Mouse (Mus musculus) hematopoietic stem cell, adult 5-6 weeks (primary cell): ENCODE measurements around the gene Nr1d1. TPM values are rescaled to one million over a fixed set of nuclear protein-coding genes. Genes with fewer than 3 reads are reported as not detected.

Source experiments
- ATAC-seq, 2 experiments: fragments of 125-278 bp in 1 of 2; replicated peaks in 1 of 2; 2 replicates each; pipeline ENCODE4 v1.8.0; 2016 to 2017; ENCODE audit warnings: inconsistent platforms in 2 of 2, mild to moderate bottlenecking in 2 of 2, moderate number of reproducible peaks in 2 of 2, low read depth in 1 of 2, moderate TSS enrichment in 1 of 2; ENCODE audit not compliant: low FRiP score in 2 of 2, poor library complexity in 2 of 2, severe bottlenecking in 2 of 2, insufficient read depth in 1 of 2, low TSS enrichment in 1 of 2
- total RNA-seq: library from RNA; stranded (forward); fragments of 172-1452, 232-1000 nt; gene quantifications from 2 replicates; pipeline ENCODE4 v1.2.3, GENCODE M21; 2017

Gene Nr1d1
- total RNA-seq, 1 experiment from 2014 or later = 1.8 TPM

DNA sequence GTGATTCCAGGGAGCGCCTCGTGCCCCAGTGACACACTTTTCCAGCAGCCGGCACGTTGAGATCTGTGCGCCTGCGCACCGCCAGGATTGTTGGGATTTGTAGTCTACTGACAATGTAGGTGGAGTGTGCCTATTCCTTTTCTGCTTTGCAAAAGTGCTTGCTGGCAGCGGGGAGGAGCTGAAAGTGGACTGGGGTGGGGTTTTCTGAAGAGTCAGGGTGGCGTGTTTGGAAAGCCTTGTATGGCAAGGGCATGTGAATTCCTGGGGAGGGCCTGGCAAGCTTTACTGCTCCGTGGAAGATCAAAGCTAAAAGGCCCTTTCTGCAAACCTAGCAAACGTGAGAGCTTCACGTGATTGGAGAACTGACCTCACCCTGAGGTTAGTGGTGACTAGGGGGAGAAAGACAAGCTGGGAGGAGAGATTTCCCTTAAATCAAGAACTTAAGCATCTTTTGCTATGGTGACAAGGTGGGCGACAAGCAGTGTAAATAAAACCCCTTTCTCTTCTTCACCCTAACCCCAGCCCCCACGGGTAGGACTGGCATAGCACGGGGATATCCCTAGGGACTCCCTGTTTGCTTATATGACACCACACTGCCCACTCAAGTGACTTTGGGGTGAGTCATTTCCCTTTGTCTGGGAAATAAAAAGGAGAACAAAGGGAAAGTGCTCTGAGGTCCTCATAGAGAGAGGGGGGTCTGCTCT is 367 bp upstream of the Nr1d1 start:
- ATAC-seq = peak; percentile 56 to 57

GRCm38 (mm10) chr11:98773635-98774295 is 1.4 kb downstream of the Nr1d1 start:
- ATAC-seq = peak; percentile 74 to 89

- ATAC-seq = no peak
Measured at GRCm38 (mm10) chr11:98772667-98773171, 2.4 kb downstream of the Nr1d1 start.

DNA sequence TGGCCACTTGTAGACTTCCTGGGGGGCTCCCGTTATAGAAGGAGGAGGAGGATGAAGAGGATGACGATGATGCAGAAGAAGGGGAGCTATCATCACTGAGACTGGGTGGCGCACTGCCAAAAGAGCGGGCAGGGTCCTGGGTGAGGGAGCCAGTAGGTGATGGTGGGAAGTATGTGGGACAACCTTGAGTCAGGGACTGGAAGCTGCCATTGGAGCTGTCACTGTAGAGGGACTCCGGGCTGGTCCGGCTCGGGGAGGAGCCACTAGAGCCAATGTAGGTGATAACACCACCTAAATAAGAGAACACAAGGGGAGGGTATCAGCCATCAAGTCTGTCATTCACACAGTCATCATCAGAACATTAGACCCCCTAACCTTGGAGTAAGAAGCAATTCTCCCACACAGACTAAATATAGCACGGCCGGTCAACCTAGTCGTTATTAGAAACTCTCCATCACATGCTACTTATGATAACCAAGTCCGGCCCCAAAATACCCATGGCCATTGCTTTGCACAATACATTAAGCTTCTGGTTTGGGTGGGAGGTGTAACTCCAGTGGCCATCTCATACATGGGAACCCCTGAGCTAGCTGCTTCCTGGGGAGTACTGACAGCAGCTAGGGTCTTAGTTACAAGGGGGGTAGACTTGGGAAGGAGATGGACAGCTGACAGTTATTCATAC is 3.1 kb downstream of the Nr1d1 start:
- no peak for ATAC-seq

GRCm38 (mm10) chr11:98771131-98771530 is 4.0 kb downstream of the Nr1d1 start:
- no peak for ATAC-seq

DNA sequence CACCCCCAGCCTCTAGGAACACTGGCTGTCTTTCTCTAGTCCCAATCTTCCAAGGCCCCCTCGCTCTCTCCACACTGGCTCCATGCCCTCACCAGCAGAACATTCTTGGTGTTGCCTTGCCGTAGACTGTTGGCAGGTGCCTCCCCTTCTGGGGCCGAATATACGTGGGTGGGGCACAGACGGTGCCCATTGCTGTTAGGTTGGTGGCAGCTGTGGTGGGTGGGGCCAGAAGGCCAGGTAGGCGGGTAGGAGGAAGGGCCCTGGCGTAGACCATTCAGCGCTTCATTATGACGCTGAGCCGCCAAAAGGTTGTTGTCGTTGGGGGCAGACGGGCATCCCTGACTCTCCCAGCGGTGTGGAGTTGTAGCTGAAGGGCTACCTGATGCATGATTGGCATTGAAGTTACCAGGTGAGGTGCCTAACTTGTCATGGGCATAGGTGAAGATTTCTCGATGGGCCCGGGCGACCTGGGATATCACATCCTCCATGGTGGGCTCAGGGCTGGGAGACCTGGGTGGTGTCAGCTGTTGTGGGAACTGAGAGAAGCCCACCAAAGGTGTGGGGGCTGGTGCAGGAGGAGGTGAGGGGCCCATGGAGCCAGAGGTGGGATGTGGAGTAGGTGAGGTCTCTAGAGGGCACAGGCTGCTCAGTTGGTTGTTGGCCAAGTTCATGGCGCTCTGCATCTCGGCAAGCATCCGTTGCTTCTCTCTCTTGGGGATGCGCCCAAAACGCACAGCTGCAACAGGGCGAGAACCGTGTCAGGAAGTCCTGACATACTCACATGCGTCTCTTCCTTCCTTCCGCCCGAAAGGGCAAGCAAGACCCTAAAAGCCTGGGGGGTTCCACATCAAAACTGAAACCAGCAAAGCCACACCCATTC is 4.8 kb downstream of the Nr1d1 start:
- ATAC-seq = no peak

DNA sequence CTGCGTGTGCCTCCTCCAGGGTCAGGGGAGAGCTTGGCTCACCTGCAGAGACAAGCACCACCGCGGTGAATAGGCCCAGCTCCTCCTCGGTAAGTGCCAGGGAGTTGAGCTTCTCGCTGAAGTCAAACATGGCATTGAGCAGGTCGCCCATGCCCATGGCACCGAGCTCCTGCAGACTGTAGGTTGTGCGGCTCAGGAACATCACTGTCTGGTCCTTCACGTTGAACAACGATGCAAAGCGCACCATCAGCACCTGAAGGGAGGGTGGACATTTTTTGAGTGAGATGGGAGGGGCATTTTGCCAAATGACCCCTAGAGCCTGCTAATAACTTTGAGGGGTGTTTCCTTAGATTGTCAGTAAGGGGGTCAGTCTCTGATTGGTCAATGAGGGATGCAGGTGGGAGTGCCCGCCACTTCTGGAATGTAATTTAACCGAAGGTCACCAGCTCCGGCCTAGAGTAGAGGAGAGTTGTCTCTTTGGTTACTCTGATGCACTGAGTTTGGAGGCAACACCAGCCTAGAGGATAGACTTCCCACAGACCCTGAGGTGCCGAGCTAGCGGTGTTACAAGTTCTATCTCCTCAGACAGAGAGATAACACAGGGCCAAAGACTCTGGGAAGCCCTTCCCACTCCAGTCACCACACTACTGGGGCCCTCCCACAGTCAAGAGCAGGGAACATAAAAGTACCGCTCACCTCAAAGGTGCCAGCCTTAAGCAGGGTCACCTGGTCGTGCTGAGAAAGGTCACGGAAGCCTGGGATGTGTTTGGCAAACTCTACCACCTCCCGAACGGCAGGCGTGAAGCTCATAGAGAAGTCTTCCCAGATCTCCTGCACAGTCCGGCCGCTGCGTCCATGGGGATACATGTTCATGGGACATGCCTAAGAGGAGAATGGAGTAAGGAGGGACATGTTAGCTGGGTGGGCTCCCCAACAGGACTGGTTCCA is 5.9 kb downstream of the Nr1d1 start:
- ATAC-seq = no peak

GRCm38 (mm10) chr11:98768127-98769006 is 6.8 kb downstream of the Nr1d1 start:
- ATAC-seq = no peak

GRCm38 (mm10) chr11:98767713-98768112 is 7.4 kb downstream of the Nr1d1 start:
- ATAC-seq = no peak

- no peak; a peak in 1 of 4 replicates for ATAC-seq
Measured at GRCm38 (mm10) chr11:98767276-98767675, 7.9 kb downstream of the Nr1d1 start.

DNA sequence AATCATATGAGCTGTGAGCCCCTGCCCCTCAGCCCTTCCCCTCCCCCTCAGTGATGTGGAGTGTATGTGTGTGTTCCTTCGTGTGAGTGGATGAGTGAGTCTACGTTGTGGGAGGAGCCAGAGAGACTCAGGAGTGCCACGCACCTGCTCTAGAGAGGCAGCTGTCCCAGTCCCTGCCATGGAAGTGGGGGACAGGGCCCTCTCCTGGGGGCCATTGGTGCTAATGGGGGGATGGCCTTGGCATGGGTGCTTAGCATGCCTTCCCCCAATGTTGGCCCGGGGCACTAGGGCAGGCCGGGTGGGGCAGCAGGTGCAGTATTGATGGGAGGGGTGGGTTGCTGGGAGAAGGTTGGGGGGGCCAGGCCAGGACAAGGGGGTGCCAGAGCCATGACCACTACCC is 8.3 kb downstream of the Nr1d1 start:
- no peak for ATAC-seq

GRCm38 (mm10) chr11:98766346-98766745 is 8.8 kb downstream of the Nr1d1 start:
- no peak for ATAC-seq

DNA sequence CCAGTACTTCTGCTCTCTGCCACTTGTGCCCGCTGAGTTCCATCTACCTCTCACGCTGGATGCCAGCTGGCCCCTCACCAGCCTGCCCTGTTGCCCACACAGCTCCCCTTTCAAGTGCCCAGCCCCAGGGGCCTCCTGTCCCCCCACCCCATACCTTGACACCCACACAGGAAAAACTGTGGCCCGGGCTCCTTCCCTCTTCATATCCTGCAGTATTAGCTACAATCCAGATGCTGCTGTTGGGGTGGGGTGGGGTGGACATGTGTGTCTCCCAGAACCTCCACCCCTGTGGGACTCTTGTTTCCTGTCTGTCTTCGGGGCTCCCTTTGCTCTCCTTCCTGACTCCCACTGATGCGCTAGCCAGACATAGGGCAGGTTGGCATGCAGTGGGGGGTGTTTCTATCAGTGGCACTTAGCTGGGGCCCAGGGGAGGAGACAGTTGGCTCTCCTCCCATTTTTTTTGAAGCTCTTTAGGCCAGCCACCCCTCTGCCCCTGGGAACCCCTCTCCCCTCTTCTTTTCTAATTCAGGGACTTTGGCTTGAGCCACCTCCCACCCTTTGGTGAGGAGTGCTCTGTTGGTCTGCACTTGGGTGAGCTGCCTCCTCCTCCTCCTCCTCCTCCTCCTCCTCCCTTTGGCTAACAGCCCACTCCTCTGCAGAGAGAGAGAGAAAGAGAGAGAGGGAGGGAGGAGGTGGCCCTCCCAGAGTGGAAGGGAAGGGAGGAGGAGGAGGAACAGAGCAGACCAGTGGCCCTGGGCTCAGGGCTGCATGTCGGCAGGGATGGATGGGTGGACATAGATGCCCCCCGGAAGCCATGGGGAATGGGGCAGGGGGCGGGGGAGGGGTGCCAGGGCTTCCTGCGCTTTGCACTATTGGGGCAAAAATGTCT is 9.5 kb downstream of the Nr1d1 start:
- ATAC-seq = no peak

- ATAC-seq = no peak
Measured at GRCm38 (mm10) chr11:98764746-98765145, 10.4 kb downstream of the Nr1d1 start.

GRCm38 (mm10) chr11:98764091-98764490 is 11.0 kb downstream of the Nr1d1 start:
- ATAC-seq = no peak
